Mouse (Mus musculus): ENCODE data around the gene Actl11. TPM values are rescaled to one million over a fixed set of nuclear protein-coding genes. Genes with fewer than 3 reads are reported as not detected.

Actl11 gene
- not detected in 2 replicates for polyA plus RNA-seq (2014; fragmentation: Nextera tagmentation; extraction: Ambion mirVana)

DNA sequence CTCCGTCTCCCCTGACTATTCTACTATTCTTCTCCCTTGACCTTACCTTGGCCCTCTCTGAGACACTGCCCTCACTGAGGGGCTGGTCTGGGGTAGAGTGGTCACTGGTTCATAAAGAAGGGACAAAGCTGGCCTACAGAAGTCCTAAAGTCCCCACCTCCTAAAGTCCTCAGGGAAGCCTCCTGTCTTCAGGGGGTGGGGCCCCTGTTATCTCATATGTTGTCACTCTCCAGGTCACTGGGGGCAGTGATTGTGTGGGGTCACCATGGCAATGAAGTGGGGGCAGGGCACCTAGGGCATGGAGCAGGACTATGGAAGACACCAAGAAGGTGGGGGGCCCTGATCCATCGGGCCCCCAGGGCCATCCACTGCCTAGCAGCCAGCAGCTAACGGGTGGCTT, at the start of gene Actl11:
TSS of gene Actl11 (plus strand) at position 301 of the 400 bp plus-strand sequence.
- no peak within 1 kb of the TSS for H3K27ac ChIP-seq (ENCODE audit: low read depth, low read length)

DNA sequence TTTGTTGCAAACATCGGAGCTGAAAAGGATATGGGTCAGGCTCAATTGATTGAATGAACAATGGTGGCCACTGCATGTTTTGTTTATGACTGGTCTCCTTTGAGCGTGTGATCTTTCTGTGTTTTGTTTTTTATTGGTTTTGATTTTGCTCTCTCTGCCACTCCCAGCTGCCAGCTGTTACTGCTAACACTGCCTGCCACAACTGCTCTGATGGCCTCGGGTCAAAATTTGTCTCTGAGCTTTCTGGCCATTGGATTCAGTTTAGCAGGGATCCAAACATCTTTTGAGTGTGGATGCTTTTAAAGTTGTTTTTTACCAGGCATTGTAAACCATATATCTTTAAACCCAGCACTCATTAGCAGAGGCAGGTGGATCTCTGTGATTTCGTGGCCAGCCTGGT, 47.9 kb upstream of the Actl11 start:
- Histone ChIP-seq H3K9me3 (ENCODE audit: control insufficient read depth, low read length) (no peaks in the 10 kb centered on the region), H3K4me2 (replicated peaks; ENCODE audit: low read depth, low read length) (no peak overlapping the region), H3K27ac (ENCODE audit: low read depth, low read length) (no peak overlapping the region), H3K27me3 (ENCODE audit: control insufficient read depth, insufficient read depth, low read length) (no peaks in the 10 kb centered on the region), H3K9ac (ENCODE audit: low read depth, low read length) (no peak overlapping the region), H3K4me1 (replicated peaks; ENCODE audit: control insufficient read depth, insufficient read depth, low read length) (no peaks in the 10 kb centered on the region), H3K4me3 (ENCODE audit: low read depth, low read length) (no peak overlapping the region), H3K36me3 (ENCODE audit: control insufficient read depth, insufficient read depth, low read length) (no peaks in the 10 kb centered on the region)
- ATAC-seq (ENCODE audit: low FRiP score) (no peak), DNase-seq (ENCODE audit: low spot score) (no peak)
- 82% methylated on average over 4 of the region's 4 CpGs for WGBS

More for the DNA sequence above, at the start of gene Actl11:
- Histone ChIP-seq H3K4me3 (ENCODE audit: low read depth, low read length) (no peak within 1 kb of the TSS), H3K4me1 (replicated peaks; ENCODE audit: control insufficient read depth, insufficient read depth, low read length) (0 out of 2 replicates have a peak, but pooled peaks cover 3% of the 10 kb centered on the region), H3K36me3 (ENCODE audit: control insufficient read depth, insufficient read depth, low read length) (no peaks in the 10 kb centered on the region), H3K9me3 (ENCODE audit: control insufficient read depth, low read length) (no peaks in the 10 kb centered on the region), H3K27me3 (ENCODE audit: control insufficient read depth, insufficient read depth, low read length) (no peaks in the 10 kb centered on the region), H3K9ac (ENCODE audit: low read depth, low read length) (no peak within 1 kb of the TSS), H3K4me2 (replicated peaks; ENCODE audit: low read depth, low read length) (no peak within 1 kb of the TSS)
- DNase-seq (ENCODE audit: low spot score) (no peak), ATAC-seq (ENCODE audit: low FRiP score) (no peak)
- 69% methylated on average over 3 of the region's 3 CpGs for WGBS

DNA sequence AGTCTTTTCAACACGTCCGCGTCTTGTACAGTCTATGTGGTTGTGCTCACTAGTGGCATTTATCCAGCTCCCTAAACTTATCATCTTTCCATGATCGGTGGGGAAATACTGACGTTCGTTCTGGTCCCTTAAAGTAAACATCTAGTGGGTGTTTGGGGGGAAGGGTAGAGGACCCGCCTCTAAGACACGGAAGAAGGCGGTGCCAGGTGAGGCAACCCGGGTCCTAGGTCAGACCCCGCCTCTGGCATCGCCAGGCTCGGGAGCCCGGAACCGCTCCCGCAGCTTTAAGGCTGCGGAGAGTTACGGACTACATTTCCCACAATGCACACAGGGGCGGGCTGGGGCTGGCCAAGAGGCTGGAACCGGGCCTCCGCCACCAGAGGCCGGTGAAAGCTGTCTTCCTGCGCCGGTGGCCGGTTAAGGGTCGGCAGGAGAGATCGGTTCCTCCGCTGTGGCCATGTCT, 40.4 kb upstream of the Actl11 start, which contains the start of gene Mon1a:
TSS of gene Mon1a (plus strand) at position 348 of the 463 bp plus-strand sequence.
- H3K9ac ChIP-seq (ENCODE audit: low read depth, low read length): peak within 1 kb of the TSS; percentile 62
- H3K4me1 ChIP-seq (replicated peaks; ENCODE audit: control insufficient read depth, insufficient read depth, low read length): no peaks in the 10 kb centered on the region; the same call in 1 of the 2 replicates
- WGBS: under 1% methylated on average over 28 of the region's 28 CpGs
- no peaks in the 10 kb centered on the region for H3K36me3 ChIP-seq (ENCODE audit: control insufficient read depth, insufficient read depth, low read length)
- peak within 1 kb of the TSS; percentile 64 for H3K4me3 ChIP-seq (ENCODE audit: low read depth, low read length)
- no peaks in the 10 kb centered on the region for H3K9me3 ChIP-seq (ENCODE audit: control insufficient read depth, low read length)
- no peaks in the 10 kb centered on the region; the same call in 1 of the 2 replicates for H3K27me3 ChIP-seq (ENCODE audit: control insufficient read depth, insufficient read depth, low read length)
- ATAC-seq (ENCODE audit: low FRiP score) (peak; percentile 96), DNase-seq (ENCODE audit: low spot score) (peak; percentile 87)
- H3K27ac ChIP-seq (ENCODE audit: low read depth, low read length): 0 out of 2 replicates have a peak within 1 kb of the TSS, but pooled peaks have one; percentile 11
- H3K4me2 ChIP-seq (replicated peaks; ENCODE audit: low read depth, low read length): peak within 1 kb of the TSS; percentile 74

DNA sequence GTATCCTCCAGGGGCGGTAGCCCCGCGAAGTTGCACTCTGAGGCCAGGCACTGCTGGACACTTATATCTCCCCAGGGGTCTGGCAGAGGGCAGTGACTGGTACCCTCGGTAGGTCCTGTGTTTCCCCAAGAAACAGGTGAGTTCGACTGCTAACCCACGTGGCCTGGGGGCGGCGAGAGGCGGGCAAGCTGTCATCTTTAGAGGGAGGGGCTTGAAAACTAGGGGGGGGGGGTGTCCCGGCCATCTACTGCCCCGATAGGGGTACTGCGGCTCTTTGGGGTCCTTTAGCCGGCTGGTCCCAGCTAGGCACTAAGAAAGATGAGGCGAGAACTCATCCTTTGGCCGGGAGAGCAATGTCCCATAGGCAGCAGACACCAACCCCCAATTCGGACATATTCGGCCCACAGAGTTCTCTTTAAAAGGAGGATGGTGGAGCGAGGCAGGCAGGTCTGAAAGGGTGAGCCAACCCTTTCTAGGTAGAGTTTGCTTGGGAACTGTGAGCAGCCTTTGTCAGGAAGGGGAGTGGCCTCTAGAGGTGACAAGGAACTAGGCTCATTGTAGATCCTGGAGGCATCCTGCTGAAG, 39.9 kb upstream of the Actl11 start:
- Histone ChIP-seq H3K4me3 (ENCODE audit: low read depth, low read length) (peak overlapping the region; percentile 64), H3K27ac (ENCODE audit: low read depth, low read length) (0 out of 2 replicates have a peak overlapping the region, but pooled peaks have one; percentile 11), H3K4me1 (replicated peaks; ENCODE audit: control insufficient read depth, insufficient read depth, low read length) (no peaks in the 10 kb centered on the region; the same call in 1 of the 2 replicates), H3K9ac (ENCODE audit: low read depth, low read length) (peak overlapping the region; percentile 62), H3K36me3 (ENCODE audit: control insufficient read depth, insufficient read depth, low read length) (no peaks in the 10 kb centered on the region), H3K9me3 (ENCODE audit: control insufficient read depth, low read length) (no peaks in the 10 kb centered on the region), H3K4me2 (replicated peaks; ENCODE audit: low read depth, low read length) (peak overlapping the region; percentile 74), H3K27me3 (ENCODE audit: control insufficient read depth, insufficient read depth, low read length) (no peaks in the 10 kb centered on the region; the same call in 1 of the 2 replicates)
- under 1% methylated on average over 18 of the region's 18 CpGs for WGBS
- ATAC-seq (ENCODE audit: low FRiP score): peak; percentile 87
- no peak for DNase-seq (ENCODE audit: low spot score)

DNA sequence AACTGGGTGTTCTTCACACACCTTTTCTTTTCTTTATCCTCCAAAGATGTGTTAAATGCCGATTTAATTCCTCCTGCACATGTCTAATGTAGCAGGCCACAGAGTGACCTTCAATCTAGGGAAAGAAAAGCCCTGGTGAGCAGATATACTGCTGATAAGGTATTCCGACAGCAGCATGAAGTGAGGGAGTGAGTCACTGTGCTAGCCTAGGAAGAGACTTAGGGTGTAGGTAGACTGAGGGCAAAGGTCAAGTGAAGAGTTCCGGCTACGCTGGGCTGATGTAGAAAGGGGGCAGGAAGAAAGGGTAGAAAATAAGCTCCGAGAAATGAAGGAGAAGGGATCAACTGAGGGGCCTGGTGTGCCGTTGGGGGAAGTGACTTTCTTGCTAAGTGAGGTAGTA, 38.0 kb upstream of the Actl11 start:
- ATAC-seq (ENCODE audit: low FRiP score): no peak
- Histone ChIP-seq H3K27ac (ENCODE audit: low read depth, low read length) (no peak overlapping the region), H3K9me3 (ENCODE audit: control insufficient read depth, low read length) (no peaks in the 10 kb centered on the region), H3K4me3 (ENCODE audit: low read depth, low read length) (no peak overlapping the region), H3K4me2 (replicated peaks; ENCODE audit: low read depth, low read length) (no peak overlapping the region), H3K4me1 (replicated peaks; ENCODE audit: control insufficient read depth, insufficient read depth, low read length) (no peaks in the 10 kb centered on the region; the same call in 1 of the 2 replicates), H3K9ac (ENCODE audit: low read depth, low read length) (no peak overlapping the region), H3K36me3 (ENCODE audit: control insufficient read depth, insufficient read depth, low read length) (no peaks in the 10 kb centered on the region), H3K27me3 (ENCODE audit: control insufficient read depth, insufficient read depth, low read length) (no peaks in the 10 kb centered on the region; the same call in 1 of the 2 replicates)
- WGBS: 83% methylated on average over 6 of the region's 6 CpGs
- DNase-seq (ENCODE audit: low spot score): no peak

DNA sequence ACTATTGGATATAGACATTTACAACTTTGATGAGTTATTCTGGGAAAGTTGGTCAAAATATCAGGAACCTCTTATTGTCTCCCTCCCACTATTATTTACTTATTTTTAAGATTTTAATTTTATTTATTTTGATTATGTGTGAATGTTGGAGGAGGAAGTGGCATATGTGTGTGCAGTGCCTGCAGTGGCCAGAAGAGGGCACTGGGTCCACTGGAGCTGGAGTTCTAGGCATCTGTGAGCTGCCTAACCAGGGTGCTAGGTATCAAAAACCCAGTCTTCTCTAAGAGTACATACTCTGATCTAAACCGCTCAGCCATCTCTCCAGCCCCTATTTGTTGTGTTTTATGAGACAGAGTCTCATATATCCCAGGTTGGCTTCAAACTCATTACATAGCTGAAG, 37.2 kb upstream of the Actl11 start:
- H3K9me3 ChIP-seq (ENCODE audit: control insufficient read depth, low read length): no peaks in the 10 kb centered on the region
- no peak overlapping the region for H3K4me3 ChIP-seq (ENCODE audit: low read depth, low read length)
- ATAC-seq (ENCODE audit: low FRiP score): no peak
- H3K9ac ChIP-seq (ENCODE audit: low read depth, low read length): no peak overlapping the region
- WGBS: 100% methylated on average over 1 of the region's 1 CpGs
- H3K36me3 ChIP-seq (ENCODE audit: control insufficient read depth, insufficient read depth, low read length): no peaks in the 10 kb centered on the region
- no peak for DNase-seq (ENCODE audit: low spot score)
- H3K4me1 ChIP-seq (replicated peaks; ENCODE audit: control insufficient read depth, insufficient read depth, low read length): no peaks in the 10 kb centered on the region; the same call in 1 of the 2 replicates
- no peak overlapping the region for H3K27ac ChIP-seq (ENCODE audit: low read depth, low read length)
- no peaks in the 10 kb centered on the region; the same call in 1 of the 2 replicates for H3K27me3 ChIP-seq (ENCODE audit: control insufficient read depth, insufficient read depth, low read length)
- H3K4me2 ChIP-seq (replicated peaks; ENCODE audit: low read depth, low read length): no peak overlapping the region

DNA sequence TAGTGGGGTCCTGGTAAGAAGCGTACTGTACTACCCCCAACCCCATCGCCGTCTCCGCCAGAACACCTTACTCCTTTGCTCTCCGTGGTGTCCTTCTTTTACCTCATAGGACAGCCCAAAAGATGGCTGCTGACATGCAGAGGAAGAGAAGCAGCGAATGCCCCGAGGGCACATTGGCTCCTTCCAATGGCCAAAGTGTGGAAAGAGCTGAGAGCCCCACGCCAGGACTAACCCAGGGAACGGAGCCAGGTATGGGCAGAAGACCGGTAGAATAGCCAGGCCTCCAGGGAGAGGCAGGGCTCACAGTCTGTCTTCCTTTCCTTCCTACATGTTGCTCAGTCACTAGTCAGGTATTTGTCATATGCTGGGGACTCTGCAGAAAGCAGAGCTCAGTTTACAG, 29.7 kb upstream of the Actl11 start:
- WGBS: 82% methylated on average over 10 of the region's 10 CpGs
- peaks cover 4% of the 10 kb centered on the region; the same call in 1 of the 2 replicates for H3K4me1 ChIP-seq (replicated peaks; ENCODE audit: control insufficient read depth, insufficient read depth, low read length)
- H3K4me2 ChIP-seq (replicated peaks; ENCODE audit: low read depth, low read length): no peak overlapping the region
- no peak overlapping the region for H3K9ac ChIP-seq (ENCODE audit: low read depth, low read length)
- no peak overlapping the region for H3K27ac ChIP-seq (ENCODE audit: low read depth, low read length)
- H3K9me3 ChIP-seq (ENCODE audit: control insufficient read depth, low read length): no peaks in the 10 kb centered on the region
- ATAC-seq (ENCODE audit: low FRiP score) (no peak), DNase-seq (ENCODE audit: low spot score) (no peak)
- H3K36me3 ChIP-seq (ENCODE audit: control insufficient read depth, insufficient read depth, low read length): no peaks in the 10 kb centered on the region
- peaks cover 11% of the 10 kb centered on the region for H3K27me3 ChIP-seq (ENCODE audit: control insufficient read depth, insufficient read depth, low read length)
- H3K4me3 ChIP-seq (ENCODE audit: low read depth, low read length): no peak overlapping the region

DNA sequence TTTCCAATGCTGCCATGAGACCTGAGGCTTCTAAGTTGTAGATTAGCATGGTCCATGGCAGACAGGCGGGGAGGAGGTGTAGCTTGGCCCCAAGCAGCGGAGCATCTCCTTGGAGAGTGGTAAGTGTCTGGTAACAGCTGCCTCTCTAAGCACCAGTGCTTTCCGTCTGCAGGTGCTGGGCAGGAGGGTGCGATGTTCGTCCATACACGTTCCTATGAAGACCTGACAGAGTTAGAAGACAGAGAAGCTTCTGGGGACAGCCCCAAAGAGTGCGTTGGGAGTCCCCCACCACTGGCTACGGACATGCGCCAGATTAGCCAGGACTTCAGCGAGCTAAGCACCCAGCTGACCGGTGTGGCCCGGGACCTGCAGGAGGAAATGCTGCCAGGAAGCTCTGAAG, 28.4 kb upstream of the Actl11 start:
- ATAC-seq (ENCODE audit: low FRiP score) (no peak), DNase-seq (ENCODE audit: low spot score) (no peak)
- no peak overlapping the region for H3K4me3 ChIP-seq (ENCODE audit: low read depth, low read length)
- H3K9ac ChIP-seq (ENCODE audit: low read depth, low read length): no peak overlapping the region
- WGBS: 76% methylated on average over 12 of the region's 12 CpGs
- no peak overlapping the region for H3K27ac ChIP-seq (ENCODE audit: low read depth, low read length)
- no peaks in the 10 kb centered on the region for H3K9me3 ChIP-seq (ENCODE audit: control insufficient read depth, low read length)
- no peaks in the 10 kb centered on the region for H3K36me3 ChIP-seq (ENCODE audit: control insufficient read depth, insufficient read depth, low read length)
- H3K4me2 ChIP-seq (replicated peaks; ENCODE audit: low read depth, low read length): no peak overlapping the region
- H3K27me3 ChIP-seq (ENCODE audit: control insufficient read depth, insufficient read depth, low read length): peaks cover 11% of the 10 kb centered on the region
- H3K4me1 ChIP-seq (replicated peaks; ENCODE audit: control insufficient read depth, insufficient read depth, low read length): peaks cover 4% of the 10 kb centered on the region; the same call in 1 of the 2 replicates
